Mouse (Mus musculus) central nervous system, embryonic 18 days (tissue): ENCODE measurements around the gene L3mbtl3. TPM values are rescaled to one million over a fixed set of nuclear protein-coding genes. Genes with fewer than 3 reads are reported as not detected.

Experiments
- polyA plus RNA-seq: library from polyadenylated mRNA; depleted of rRNA; stranded (reverse); fragments of >200 nt; gene quantifications from 2 replicates; pipeline ENCODE4 v1.2.3, GENCODE M21; 2012; rRNA removed

Gene L3mbtl3
- polyA plus RNA-seq: 33.4 and 33.5 TPM in 2 replicates

GRCm38 (mm10) chr10:26375790-26376545 lies at the start of gene L3mbtl3:
TSS of gene L3mbtl3 (minus strand) at chr10:26375971.

GRCm38 (mm10) chr10:26229488-26229887 lies 146.3 kb downstream of the L3mbtl3 start, which contains the start of gene Samd3:
TSS of gene Samd3 (plus strand) at chr10:26229707.

Other genes starting within 250 kb of the L3mbtl3 start
- 2.7 and 3.8 TPM in 2 replicates for gene Samd3, start 146.3 kb downstream of the L3mbtl3 start, polyA plus RNA-seq